Mouse (Mus musculus): ENCODE measurements at regions not wholly inside any gene's neighbourhood (a gene's known extent, or its start where the extent isn't known, plus 50 kb on each side); places are given as distances from the start of the nearest gene placed in this dataset.
"Not testable (repeated sequence)": the region's sequence is repeated elsewhere in the genome, so short reads cannot be mapped to it uniquely, and the experiment has no call there.

DNA sequence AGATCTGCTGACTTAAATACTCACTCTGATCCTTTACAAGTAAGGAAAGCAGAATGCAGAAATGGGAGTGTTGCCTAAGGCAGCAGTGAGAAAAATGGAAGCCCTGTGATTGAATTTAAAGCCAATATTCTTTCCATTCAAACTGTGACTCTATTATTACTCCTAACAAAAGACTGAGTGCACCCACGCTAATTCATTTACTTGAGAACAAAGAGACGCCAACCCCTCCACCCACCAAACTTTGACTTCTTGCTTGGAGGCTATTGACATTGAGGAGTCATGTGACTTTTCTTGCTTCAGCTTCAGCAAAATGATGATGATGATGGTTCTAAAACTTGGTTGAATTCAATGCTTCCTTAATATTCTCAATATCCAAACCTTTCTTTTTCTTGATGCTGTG, 245.6 kb downstream of the Enc1 start:
- DNase-seq (ENCODE audit: low spot score), result no peak

DNA sequence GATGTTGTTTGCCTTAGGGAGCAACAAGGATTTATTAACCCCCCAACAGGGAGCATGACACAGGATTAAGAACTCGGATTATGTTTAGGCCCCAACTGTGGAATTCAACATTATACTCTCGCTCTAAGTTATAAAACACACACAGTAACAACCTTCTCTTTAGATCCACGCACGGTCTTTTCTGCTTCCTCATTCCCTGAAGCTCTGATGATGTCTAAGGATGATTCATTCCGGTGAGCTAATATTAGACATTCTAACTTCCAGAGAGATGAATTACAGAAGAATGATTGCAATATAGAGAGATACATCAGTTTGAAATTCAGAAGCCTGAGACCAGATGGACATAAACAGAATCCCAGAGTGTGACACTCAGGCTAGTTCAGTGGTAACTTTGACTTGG, 245.0 kb downstream of the Enc1 start:
- no peak for DNase-seq (ENCODE audit: low spot score)

DNA sequence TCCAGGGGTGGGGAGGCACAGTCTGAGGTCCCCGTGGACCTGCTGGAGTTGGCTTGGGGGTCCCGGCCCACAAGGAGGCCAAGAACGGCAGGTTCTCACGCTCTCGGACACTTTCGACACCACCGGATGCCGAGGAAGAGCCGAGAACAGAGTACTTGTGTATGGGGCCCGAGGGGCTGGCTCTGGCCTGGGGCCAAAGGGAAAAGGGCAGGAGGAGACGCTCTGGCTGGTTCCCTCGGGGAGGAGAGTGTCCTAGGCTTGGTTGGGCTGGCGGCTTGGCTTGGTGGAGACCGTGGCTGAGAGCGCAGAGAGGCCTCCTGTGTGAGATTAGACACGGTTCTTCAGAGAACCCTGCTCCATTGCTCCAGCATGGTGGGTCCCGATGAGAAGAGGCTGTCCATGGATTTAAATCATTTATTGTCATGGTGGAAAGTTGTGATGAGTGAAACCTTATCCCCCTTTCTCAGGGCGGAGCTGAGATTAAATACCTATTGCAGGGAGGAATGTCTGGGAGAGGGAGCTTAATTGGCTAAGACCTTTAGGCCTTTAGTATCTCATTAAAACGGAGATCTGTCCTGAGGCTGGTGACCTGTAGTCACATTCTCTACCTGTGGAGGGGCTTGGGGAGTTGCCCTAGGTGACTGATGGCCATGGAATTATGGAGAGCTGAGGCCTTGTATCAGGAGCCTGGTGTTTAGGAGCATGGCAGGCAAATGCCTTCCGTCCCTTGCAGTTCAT, 244.1 kb downstream of the Enc1 start:
- DNase-seq (ENCODE audit: low spot score), result no peak

DNA sequence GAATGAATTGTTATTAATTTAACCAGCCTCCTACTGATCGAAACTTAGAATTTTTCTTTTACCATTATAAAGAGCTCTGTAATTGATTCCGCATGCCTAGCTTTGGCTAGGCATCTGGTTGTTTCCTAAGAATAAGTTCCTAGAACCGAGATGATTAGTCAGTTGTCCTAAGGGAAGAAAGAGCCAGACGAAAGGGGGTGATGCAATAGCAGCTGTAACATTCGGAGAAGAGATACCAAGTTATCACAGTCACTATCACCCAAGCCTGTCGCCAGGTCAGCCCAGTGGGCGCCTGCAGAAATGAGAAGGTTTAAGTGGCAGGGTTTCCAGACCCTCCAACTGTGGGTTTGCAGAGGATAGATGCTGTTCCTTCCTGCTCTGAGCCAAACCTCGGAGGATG, 242.8 kb downstream of the Enc1 start:
- DNase-seq (ENCODE audit: low spot score), result no peak

DNA sequence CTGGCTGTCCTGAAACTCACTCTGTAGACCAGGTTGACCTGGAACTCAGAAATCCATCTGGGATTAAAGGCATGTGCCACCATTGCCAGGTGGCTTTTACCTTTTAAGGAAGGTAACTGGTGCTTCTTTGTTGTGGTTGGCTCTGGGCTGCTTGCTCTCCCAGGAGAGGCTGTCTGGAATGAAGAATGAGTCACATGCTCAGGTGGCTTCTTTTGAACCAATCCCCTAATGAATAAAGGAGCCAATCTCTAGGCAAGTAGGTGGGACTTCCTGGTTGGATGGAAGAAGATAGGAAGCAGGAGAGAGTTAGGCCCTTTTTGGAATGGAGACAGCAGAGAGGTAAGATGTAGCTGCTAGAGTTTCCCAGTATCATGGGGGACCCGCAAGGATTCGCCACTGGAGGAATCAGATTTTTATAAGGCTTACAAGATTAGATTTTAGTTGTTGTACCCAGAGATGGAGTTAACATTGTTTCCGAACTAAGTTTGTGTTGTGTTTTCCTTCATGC, 241.6 kb downstream of the Enc1 start:
- no peak for DNase-seq (ENCODE audit: low spot score)

DNA sequence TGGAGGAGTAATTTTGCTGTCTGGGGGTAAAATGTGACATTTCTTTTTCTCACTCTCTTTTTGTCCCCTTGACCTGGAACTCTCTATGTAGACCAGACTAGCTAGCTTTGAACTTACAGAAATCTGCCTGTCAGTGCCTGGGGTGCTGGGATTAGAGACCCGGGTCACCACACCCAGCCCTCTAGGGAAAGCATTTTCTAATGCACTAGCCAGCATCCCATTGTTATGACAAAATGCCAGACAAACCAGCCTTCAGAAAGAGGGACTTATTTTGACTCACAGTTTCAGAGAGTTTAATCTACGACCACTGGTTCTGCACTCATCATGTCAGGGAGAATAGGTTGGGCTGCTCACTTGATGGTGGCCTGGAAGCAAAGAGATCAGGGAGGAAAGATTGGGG, 240.4 kb downstream of the Enc1 start:
- DNase-seq (ENCODE audit: low spot score), result no peak

DNA sequence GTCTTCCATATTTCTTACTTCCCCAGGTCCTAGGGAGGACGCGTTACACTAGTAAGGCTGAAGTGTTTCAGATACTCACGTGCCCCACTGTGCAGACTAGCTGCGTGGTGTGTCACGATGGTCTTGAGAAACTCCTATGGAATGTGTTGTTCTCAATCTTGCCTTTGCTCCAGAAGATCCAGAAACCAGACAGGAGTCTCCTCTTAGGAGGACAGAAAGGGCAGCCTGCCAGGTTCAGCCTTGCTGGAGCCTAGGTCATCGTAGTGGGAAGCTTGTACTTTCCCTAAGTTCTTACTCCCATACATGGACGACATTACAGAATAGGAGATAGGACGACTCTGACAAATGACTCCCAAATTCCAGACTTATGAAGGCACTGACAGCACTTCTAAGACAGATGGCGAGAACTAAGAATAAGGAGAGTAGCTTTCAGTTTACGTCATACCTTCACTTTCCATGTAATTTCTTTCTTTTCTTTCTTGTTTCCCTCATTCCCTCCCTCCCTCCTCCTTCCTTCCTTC, 238.2 kb downstream of the Enc1 start:
- DNase-seq (ENCODE audit: low spot score), result no peak

DNA sequence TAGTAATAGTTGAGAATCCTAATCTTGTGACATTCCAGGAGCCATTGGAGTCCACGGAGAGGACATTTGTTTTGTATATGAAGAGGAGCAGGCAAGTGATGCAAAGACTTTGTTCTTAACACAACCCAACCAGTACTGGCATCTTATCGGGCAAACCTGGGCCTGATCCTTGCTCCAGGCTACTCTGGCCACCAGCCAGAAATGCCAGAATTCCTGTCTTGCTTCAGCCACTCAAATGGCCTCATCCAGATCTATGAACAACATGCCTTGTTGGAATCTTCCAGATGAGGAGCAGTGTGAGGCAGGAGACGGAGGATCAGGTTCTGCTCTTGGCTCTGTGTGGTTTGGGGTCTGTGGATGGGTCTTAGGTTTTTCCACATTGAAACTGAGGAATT, 233.1 kb downstream of the Enc1 start:
- DNase-seq (ENCODE audit: low spot score), result no peak

DNA sequence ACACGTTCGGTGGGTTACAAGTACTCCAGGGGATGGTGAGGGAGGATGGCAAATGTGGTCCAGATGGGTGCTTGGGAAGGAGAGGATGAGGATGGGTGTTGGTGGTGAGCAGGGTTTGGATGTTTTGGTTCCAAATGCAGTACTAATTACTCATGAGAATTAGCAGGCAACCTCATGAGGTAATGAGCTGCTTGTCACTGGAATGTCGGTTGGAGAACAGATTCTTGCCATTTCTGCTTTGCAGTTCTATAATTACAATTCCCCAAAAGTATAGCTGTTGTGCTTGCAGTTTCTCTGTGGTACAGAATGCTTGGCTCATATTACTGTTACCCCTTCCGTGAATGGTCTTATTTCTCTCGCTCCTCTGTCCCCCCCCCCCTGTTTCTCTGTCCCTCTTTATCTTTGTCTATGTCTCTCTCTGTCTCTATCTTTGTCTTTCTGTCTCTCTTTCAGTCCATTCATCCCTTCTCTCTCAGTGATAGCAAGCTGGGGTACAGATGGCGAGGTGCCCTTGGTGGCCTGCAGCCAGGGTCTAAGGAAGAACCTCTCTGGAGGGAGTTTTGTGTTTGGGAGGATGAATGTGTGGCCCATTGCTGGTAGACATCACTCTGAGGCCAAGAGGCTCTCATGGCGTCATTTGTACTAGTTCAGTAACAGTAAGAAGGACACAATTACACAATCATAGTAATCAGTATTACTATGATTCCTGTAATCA, 232.5 kb downstream of the Enc1 start:
- no peak for DNase-seq (ENCODE audit: low spot score)

DNA sequence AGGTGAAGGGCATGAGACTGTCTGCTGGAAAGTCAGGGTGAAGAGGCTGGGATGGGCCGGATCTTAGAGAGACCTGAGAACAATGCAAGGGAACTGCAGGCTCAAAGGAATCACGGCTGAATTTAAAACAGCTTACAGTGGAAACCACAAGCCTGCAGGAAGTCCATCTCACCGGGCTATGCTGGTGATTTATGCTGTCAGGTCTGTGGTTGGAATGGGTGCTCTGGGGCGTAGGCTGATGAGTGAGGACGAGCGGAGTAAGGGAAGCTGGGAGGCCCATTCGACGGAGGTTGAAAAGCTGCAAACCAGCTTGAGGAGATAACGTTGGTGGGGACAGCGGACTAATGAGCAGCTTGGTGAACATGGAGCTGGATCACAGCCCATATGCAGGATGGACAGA, 229.1 kb downstream of the Enc1 start:
- DNase-seq (ENCODE audit: low spot score), result no peak

DNA sequence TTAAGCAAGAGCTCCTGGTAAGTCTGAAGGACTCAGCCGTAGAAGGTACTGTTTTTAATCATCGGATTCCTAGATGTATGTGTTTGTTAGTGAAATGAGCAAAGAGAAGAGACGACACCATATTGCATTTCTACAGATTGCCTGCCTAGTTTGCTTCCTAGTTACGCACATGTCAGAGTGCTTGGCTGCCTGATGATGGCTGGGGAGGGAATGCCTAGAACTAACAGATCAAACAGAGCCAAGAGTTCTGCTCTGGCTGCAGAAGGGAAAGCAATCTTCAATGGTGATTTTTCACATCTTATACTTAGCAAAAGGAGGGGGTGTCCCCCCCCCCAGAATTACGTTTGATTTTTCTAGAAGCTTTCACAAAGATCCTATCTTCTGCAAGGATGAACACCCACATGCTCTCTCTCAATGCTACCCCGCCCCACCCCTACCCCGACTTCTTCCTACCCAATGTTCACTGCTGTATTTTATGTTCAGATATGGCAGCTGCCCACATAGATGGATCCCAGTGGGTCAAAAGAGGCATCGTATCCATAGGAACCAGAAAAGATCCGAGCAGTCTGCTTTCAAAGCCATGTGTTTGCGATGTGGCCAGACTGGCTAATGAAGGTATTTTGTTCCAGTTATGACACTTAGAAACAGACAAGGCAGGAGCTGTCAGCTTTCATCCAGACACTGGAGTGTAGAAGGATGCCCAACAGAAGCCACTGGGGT, 228.1 kb downstream of the Enc1 start:
- DNase-seq (ENCODE audit: low spot score), result no peak

DNA sequence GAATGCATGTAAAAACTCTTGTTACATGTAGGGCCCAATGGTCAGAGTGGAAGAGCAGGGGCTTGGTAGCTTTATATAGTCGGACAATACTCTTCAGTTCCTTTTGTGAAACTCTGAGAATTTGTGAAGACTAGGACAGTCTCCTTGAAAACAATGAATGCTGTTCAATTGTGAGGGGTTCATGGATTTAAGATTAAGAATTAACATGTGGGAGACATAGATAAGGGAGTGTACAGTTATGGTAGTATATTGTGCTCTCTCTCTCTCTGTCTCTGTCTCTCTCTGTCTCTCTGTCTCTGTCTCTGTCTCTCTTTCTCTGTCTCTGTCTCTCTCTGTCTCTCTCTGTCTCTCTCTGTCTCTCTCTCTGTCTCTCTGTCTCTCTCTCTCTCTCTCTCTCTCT, 225.7 kb downstream of the Enc1 start:
- not testable (repeated sequence) for DNase-seq (ENCODE audit: low spot score)

DNA sequence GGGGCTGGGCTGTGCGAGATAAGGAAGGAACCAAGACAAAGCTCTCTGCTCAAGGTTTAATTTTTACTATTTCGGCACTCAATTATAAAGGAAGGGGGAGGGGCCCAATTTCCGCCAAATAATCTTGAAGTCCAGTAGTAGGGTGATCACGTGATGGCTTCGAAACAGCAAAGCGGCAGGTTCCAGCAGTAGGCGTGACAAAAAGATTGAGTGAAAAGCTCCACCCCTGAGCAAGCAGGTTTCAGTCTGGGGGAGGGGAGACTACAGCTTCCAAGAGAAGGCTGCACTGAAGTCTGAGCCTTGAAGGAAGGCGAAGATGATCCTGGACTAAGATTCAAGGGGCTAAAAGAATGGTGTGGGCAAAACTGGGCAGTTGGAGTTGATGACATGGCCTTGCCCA, 222.9 kb downstream of the Enc1 start:
- DNase-seq (ENCODE audit: low spot score), result no peak

DNA sequence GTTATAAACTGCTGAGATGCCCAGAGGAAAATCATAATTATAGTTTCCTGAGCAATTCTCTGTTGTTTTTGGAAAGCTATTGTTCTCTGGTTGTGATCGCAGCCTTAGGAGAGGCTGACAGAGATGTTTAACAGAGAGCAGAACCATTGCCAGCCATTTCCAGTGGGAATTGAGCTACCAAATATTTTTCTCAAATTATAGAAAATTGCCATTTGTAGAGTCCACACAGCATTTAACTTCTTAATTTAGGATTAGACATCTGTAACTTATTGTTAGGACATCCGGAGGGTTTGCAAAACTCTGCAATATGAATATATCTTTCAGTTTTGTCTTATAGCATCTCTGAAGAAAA, 222.0 kb downstream of the Enc1 start:
- no peak for DNase-seq (ENCODE audit: low spot score)

DNA sequence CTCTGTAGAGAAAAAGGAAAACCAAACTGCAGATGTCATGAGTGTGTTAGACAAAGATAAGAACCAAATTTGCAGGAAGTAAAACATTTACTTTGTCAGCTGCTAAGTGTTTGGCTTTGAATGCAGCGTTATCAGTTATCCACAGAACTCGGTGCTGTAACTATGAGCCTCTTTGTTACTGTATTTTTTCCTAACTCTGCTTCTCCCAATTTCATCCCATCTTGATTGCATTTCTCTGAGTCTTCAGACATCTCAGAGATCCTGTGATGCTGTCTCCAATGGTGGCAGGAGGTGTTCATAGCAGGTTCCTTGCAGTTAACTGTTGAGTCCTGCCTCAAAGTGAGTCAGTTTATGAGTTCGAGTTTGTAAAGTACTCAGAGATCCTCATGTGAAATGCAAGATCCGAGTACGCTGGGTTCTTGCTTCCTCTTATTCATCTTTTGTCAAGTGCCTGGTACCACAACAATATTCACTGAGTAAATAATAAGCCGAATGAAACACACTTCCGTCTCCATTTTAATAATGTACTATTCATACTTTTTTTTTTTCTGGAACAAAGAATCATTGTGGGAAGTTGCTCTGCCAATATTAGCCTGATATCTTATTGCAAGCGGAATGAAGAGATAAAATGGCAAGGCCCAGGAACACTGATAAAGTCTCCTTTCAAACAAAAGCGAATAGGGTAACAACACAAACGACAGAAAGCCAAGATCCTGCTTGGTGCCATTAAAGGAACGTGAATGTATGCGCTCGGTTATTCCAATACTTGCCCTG, 221.4 kb downstream of the Enc1 start:
- no peak for DNase-seq (ENCODE audit: low spot score)

DNA sequence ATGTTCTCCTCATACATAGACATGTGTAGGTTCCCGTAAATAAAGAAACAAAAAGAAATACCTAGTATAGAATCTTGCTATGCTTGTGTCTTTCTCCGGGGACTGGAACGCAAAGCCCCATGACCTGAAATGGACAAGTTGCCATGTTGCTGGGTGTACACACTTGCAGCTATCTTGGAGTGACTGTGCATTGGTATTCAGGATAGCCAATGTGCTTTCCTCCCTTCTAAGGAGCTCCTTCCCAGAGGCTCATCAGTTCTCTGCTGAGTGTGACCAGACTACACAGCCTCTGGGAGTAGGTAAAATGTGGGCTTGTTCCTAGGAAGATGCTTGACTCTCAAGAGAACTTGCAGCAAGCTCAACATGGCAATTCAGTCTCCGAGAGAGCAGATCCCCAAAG, 220.3 kb downstream of the Enc1 start:
- DNase-seq (ENCODE audit: low spot score), result no peak

DNA sequence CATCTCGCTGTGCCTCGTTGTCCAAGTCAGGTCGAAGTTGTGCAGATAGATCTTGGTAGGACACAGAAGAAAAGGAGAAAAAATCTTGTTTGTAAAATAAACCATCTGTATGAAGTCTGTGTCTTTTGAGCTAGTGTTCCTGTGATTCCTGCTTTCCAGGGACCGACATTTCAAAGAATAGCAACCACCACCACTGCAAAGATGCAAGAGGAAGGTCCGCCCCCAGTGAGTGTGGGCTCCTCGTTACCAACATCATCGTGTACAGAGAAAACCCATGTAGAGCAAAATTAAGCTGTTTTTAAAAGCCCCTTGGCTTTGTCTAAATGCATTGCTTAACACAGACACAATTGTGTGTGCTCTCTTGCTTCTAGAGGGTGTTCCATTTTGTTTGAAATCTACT, 218.2 kb downstream of the Enc1 start:
- no peak for DNase-seq (ENCODE audit: low spot score)

DNA sequence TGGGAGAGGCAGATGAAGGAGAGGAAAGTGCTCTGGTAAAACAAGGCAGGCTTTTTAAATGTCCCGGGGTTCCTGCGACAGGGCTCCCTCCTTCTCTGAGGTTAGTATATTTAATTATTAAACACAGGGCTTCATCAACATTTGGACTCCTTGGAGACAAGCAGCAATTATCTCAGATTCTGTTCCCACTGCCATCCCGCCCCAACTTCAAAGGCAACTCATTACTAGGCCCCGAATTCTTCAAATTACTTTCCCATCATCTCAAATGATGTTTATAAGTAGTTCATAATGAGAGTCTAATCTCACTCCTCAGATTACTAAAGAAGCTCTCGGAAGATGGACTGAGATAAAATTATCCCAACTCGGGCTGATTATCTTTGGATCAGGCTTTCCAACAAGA, 215.1 kb downstream of the Enc1 start:
- DNase-seq (ENCODE audit: low spot score), result no peak

DNA sequence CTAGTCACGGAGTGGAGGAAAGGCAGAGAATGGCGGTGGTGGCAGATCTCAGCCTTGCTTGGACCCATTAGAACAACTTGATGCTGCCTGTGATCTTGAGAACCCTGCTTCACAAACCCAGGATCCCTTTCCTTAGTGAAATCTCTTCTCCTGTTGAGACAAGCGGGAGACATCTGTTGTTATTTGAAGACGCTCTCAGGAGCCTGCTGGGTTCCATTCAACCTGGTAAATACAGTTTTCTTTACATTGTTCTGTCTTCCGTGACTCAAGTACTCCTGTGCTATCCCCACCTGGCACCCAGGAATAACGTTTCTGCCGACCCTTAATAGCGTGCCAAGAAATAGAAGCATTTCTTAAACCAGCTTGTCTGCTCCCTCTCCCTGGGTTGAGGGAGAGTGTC, 213.8 kb downstream of the Enc1 start:
- no peak for DNase-seq (ENCODE audit: low spot score)

DNA sequence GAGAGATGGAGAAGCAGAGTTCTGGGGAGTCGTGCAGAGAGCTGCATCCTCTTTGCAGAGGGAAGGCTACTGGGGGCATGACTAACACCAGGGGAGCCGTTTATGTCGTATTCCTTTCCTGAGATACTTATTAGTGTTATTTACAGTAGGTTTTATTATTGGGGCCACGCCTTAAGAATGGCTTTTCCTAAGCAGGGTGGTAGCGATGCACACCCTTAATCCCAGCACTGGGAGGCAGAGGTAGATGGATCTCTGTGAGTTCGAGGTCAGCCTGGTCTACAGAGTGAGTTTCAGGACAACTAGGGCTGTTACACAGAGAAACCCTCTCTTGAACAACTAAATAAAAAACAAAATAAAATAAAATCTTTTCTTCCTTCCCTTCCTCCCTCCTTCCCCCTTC, 212.6 kb downstream of the Enc1 start:
- DNase-seq (ENCODE audit: low spot score), result no peak

DNA sequence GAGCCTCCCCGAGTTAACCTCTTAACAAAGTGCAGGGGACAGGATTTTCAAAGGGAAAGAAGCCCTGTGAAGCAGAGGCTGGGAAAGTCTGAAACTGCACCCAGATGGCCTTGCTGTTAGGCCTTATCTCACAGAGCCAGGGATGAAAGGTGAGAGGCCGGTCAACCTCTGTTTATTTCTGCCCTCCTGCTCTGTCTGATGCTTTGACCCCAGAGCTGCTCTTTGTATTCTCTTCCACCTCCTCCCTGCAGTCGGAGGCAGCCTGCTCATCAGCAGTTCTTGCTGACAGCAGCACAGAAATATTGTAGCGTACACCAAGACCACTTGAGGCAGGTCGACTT, 212.2 kb downstream of the Enc1 start:
- no peak for DNase-seq (ENCODE audit: low spot score)

DNA sequence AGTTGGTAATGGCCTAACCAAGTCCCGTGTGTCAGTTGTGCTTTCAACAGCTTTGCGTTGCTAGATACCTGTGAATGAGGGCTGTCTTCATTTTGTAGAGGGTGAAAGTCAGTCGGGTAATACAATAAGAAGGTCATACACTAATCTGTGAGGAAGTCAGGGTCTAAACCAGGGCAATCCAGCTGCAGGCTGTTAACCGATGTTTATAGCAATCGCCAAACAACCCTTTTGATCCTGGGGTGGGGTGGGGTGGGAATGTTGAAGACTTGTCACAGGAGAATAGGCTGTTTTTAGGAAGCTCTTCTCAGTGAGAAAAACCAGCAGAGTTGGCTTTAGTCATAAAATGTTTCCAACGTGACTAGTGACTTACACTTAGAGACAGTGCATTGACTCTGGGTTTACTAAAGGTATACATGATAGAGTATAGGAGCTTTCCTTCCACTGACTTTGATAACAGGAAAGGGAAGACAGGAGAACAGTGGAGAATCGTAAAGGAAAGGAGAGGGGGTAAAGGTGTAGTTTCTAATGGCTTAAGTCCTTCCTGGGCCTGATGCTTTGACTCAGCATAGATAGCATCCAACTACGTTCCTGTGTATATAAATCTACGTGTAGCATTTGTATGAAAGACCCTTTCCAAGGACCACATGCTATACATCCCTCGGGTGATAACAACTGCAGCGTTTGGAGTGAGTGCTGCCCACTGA, 211.6 kb downstream of the Enc1 start:
- no peak for DNase-seq (ENCODE audit: low spot score)
